Mouse (Mus musculus): ENCODE results near the gene Il21r. TPM values are rescaled to one million over a fixed set of nuclear protein-coding genes. Genes with fewer than 3 reads are reported as not detected.

The Il21r gene
- total and polyA plus RNA-seq, 3 experiments, result 0.11 to 0.16 TPM; not detected in 1

GRCm38 (mm10) chr7:125625219-125625618, 22.0 kb downstream of the Il21r start:
- DNase-seq (ENCODE audit: low spot score) (no peak), ATAC-seq (ENCODE audit: extremely low read depth, insufficient number of reproducible peaks, low FRiP score, poor library complexity, severe bottlenecking) (no peak)
- Histone ChIP-seq H3K4me1 (ENCODE audit: insufficient read depth, low read depth, low read length) (peaks cover 5% of the 10 kb centered on the region), H3K4me3 (ENCODE audit: low read depth, low read length) (no peak overlapping the region), H3K9me3 (replicated peaks) (peaks cover 6% of the 10 kb centered on the region), H3K36me3 (replicated peaks) (no peaks in the 10 kb centered on the region), H3K27me3 (ENCODE audit: insufficient read depth, low read length) (peaks cover 87% of the 10 kb centered on the region)
- TF ChIP-seq TAL1 (conservative IDR thresholded peaks at IDR 0.05; ENCODE audit: low read depth, low read length) (no peak), GATA1 (IDR thresholded peaks at IDR 0.05; ENCODE audit: borderline replicate concordance, low read length) (no peak), CTCF (IDR thresholded peaks at IDR 0.05; ENCODE audit: low read depth, low read length) (no peak), GATA2 (IDR thresholded peaks at IDR 0.05; ENCODE audit: borderline replicate concordance, low read depth, low read length) (no peak), POLR2AphosphoS5 (IDR thresholded peaks at IDR 0.05; ENCODE audit: insufficient replicate concordance, low read depth, low read length) (no peak)

GRCm38 (mm10) chr7:125625829-125626228, 22.6 kb downstream of the Il21r start:
- no peak for TF ChIP-seq GATA1 (IDR thresholded peaks at IDR 0.05; ENCODE audit: borderline replicate concordance, low read length)
- TF ChIP-seq CTCF (IDR thresholded peaks at IDR 0.05; ENCODE audit: low read depth, low read length), result no peak
- TF ChIP-seq TAL1 (conservative IDR thresholded peaks at IDR 0.05; ENCODE audit: low read depth, low read length), result no peak
- TF ChIP-seq POLR2AphosphoS5 (IDR thresholded peaks at IDR 0.05; ENCODE audit: insufficient replicate concordance, low read depth, low read length), result no peak
- TF ChIP-seq GATA2 (IDR thresholded peaks at IDR 0.05; ENCODE audit: borderline replicate concordance, low read depth, low read length), result no peak
- Histone ChIP-seq H3K9me3 (replicated peaks) (peaks cover 6% of the 10 kb centered on the region), H3K27me3 (ENCODE audit: insufficient read depth, low read length) (peaks cover 88% of the 10 kb centered on the region), H3K4me3 (ENCODE audit: low read depth, low read length) (no peak overlapping the region), H3K36me3 (replicated peaks) (no peaks in the 10 kb centered on the region), H3K4me1 (ENCODE audit: insufficient read depth, low read depth, low read length) (peaks cover 5% of the 10 kb centered on the region)
- no peak for DNase-seq (ENCODE audit: low spot score)
- no peak for ATAC-seq (ENCODE audit: extremely low read depth, insufficient number of reproducible peaks, low FRiP score, poor library complexity, severe bottlenecking)

DNA sequence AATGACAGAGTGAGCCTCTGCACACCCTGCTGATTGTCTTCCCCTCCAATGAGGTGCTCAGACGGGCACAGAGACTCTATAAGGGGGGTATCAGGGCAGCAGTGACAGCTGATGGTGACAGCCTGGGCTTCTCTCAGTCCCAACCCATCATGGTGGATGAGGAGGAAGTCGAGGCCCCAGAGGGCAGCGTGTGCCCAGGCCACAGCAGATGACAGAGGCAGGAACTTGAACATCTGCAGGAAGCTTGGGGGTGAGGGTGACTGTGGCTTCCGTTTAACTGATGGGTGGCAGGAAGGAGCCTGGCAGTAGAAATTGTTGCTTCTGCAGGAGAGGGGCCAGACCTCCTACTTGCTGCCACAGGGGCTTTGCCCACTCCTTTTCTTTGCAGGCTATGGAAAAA, 27.1 kb downstream of the Il21r start:
- Histone ChIP-seq H3K4me3 (ENCODE audit: low read depth, low read length) (no peak overlapping the region), H3K9me3 (replicated peaks) (peaks cover 6% of the 10 kb centered on the region), H3K4me1 (ENCODE audit: insufficient read depth, low read depth, low read length) (peaks cover 10% of the 10 kb centered on the region), H3K36me3 (replicated peaks) (no peaks in the 10 kb centered on the region), H3K27me3 (ENCODE audit: insufficient read depth, low read length) (peaks cover 86% of the 10 kb centered on the region)
- TF ChIP-seq GATA1 (IDR thresholded peaks at IDR 0.05; ENCODE audit: borderline replicate concordance, low read length), result no peak
- no peak for TF ChIP-seq POLR2AphosphoS5 (IDR thresholded peaks at IDR 0.05; ENCODE audit: insufficient replicate concordance, low read depth, low read length)
- TF ChIP-seq CTCF (IDR thresholded peaks at IDR 0.05; ENCODE audit: low read depth, low read length), result no peak
- no peak for TF ChIP-seq GATA2 (IDR thresholded peaks at IDR 0.05; ENCODE audit: borderline replicate concordance, low read depth, low read length)
- TF ChIP-seq TAL1 (conservative IDR thresholded peaks at IDR 0.05; ENCODE audit: low read depth, low read length), result no peak
- DNase-seq (ENCODE audit: low spot score), result no peak
- no peak for ATAC-seq (ENCODE audit: extremely low read depth, insufficient number of reproducible peaks, low FRiP score, poor library complexity, severe bottlenecking)

DNA sequence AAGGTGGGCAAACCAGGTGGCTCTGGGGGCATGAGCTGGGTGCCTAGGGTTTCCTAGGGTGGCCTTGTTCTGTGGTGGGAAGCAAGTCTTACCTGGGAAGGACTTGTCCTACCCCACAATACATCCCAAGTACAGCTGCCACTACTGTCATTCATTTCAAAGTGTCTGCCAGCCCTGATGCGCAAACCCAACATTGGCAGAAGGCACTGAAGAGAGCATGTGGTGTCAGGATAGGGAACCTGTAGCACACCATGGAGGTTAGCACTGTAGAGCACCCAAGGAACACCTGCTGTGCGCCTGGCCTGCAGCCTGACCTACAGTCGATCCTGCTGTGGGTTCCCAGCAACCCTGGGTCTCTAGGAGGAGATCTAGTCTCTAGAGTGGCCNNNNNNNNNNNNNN, 27.8 kb downstream of the Il21r start:
- no peak for DNase-seq (ENCODE audit: low spot score)
- Histone ChIP-seq H3K4me3 (ENCODE audit: low read depth, low read length) (no peak overlapping the region), H3K36me3 (replicated peaks) (no peaks in the 10 kb centered on the region), H3K27me3 (ENCODE audit: insufficient read depth, low read length) (peaks cover 86% of the 10 kb centered on the region), H3K9me3 (replicated peaks) (peaks cover 6% of the 10 kb centered on the region), H3K4me1 (ENCODE audit: insufficient read depth, low read depth, low read length) (peaks cover 14% of the 10 kb centered on the region)
- no peak; the same call in 1 of the 2 replicates for ATAC-seq (ENCODE audit: extremely low read depth, insufficient number of reproducible peaks, low FRiP score, poor library complexity, severe bottlenecking)
- TF ChIP-seq CTCF (IDR thresholded peaks at IDR 0.05; ENCODE audit: low read depth, low read length) (no peak), GATA1 (IDR thresholded peaks at IDR 0.05; ENCODE audit: borderline replicate concordance, low read length) (no peak), POLR2AphosphoS5 (IDR thresholded peaks at IDR 0.05; ENCODE audit: insufficient replicate concordance, low read depth, low read length) (no peak), GATA2 (IDR thresholded peaks at IDR 0.05; ENCODE audit: borderline replicate concordance, low read depth, low read length) (no peak), TAL1 (conservative IDR thresholded peaks at IDR 0.05; ENCODE audit: low read depth, low read length) (no peak)

- ATAC-seq (ENCODE audit: extremely low read depth, insufficient number of reproducible peaks, low FRiP score, poor library complexity, severe bottlenecking), result no peak
- peaks cover 36% of the 10 kb centered on the region for H3K36me3 ChIP-seq (replicated peaks)
- H3K4me1 ChIP-seq (ENCODE audit: insufficient read depth, low read depth, low read length), result peaks cover 43% of the 10 kb centered on the region
These were observed 34.3 kb downstream of the Il21r start for GRCm38 (mm10) chr7:125637220-125638140.

DNA sequence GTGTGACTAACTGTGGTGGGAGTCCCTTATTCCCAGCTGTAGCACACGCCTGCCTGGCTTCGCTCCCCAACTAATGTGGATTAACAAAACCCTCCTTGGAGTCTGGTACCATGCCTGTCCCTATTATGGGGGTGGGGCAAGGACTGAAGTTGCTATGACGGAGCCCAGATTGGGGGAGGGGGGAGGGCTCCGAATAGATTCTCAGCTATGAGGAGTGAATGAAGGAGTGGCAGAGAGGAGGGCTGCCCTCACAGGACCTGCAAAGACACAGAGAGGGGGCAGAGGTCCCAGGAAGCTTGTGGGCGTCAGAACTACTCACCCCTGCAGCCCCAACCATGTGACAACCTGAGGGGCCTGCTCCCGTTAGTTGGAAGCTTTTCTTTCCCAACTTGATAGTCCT, 35.1 kb downstream of the Il21r start:
- TF ChIP-seq CTCF (IDR thresholded peaks at IDR 0.05; ENCODE audit: low read depth, low read length) (no peak), GATA2 (IDR thresholded peaks at IDR 0.05; ENCODE audit: borderline replicate concordance, low read depth, low read length) (no peak), POLR2AphosphoS5 (IDR thresholded peaks at IDR 0.05; ENCODE audit: insufficient replicate concordance, low read depth, low read length) (no peak), GATA1 (IDR thresholded peaks at IDR 0.05; ENCODE audit: borderline replicate concordance, low read length) (no peak), TAL1 (conservative IDR thresholded peaks at IDR 0.05; ENCODE audit: low read depth, low read length) (no peak)
- no peak for DNase-seq (ENCODE audit: low spot score)

More at GRCm38 (mm10) chr7:125637220-125638140, 34.3 kb downstream of the Il21r start:
- Histone ChIP-seq H3K4me3 (ENCODE audit: low read depth, low read length) (no peak overlapping the region), H3K27me3 (ENCODE audit: insufficient read depth, low read length) (peaks cover 44% of the 10 kb centered on the region), H3K9me3 (replicated peaks) (no peaks in the 10 kb centered on the region)
- TF ChIP-seq CTCF (IDR thresholded peaks at IDR 0.05; ENCODE audit: low read depth, low read length) (no peak), POLR2AphosphoS5 (IDR thresholded peaks at IDR 0.05; ENCODE audit: insufficient replicate concordance, low read depth, low read length) (no peak), GATA2 (IDR thresholded peaks at IDR 0.05; ENCODE audit: borderline replicate concordance, low read depth, low read length) (no peak), TAL1 (conservative IDR thresholded peaks at IDR 0.05; ENCODE audit: low read depth, low read length) (no peak), GATA1 (IDR thresholded peaks at IDR 0.05; ENCODE audit: borderline replicate concordance, low read length) (no peak)
- no peak for DNase-seq (ENCODE audit: low spot score)

More for the DNA sequence above, 35.1 kb downstream of the Il21r start:
- H3K9me3 ChIP-seq (replicated peaks), result no peaks in the 10 kb centered on the region
- peaks cover 39% of the 10 kb centered on the region for H3K27me3 ChIP-seq (ENCODE audit: insufficient read depth, low read length)
- no peak overlapping the region for H3K4me3 ChIP-seq (ENCODE audit: low read depth, low read length)
- H3K36me3 ChIP-seq (replicated peaks), result peaks cover 45% of the 10 kb centered on the region
- no peak for ATAC-seq (ENCODE audit: extremely low read depth, insufficient number of reproducible peaks, low FRiP score, poor library complexity, severe bottlenecking)
- H3K4me1 ChIP-seq (ENCODE audit: insufficient read depth, low read depth, low read length), result peaks cover 43% of the 10 kb centered on the region

Measured in G1E (cell line).